Mouse (Mus musculus): ENCODE measurements around the gene Krt71.
A peak's percentile ranks its signal among the peaks of the same experiment; 100 is the strongest.
"Not testable (repeated sequence)": the region's sequence is repeated elsewhere in the genome, so short reads cannot be mapped to it uniquely, and the experiment has no call there.

The Krt71 gene

GRCm38 (mm10) chr15:101742711-101743110 lies at the start of gene Krt71:
TSS of gene Krt71 (minus strand) at chr15:101743109.
- DNase-seq (ENCODE audit: low spot score): no peak

DNA sequence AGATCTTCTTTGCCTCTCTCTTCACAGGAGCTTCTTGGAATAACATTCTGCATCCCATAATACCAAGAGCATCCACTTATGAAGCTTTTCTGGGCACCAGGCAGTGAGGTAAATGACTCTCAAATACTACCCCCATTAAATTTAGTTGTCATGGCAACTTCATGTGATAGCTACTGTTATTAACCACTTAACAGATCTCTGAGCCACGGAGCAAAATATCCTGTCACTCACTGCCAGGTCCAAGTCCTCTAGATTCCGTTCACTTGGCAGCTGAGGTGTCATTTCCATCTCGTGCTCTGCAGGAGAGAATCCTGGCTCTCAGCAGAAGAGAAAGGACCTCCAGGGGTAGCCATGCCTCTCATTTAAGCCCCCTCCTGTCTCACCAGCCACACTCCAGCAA lies 48.0 kb upstream of the Krt71 start:
- no peak for DNase-seq (ENCODE audit: low spot score)

DNA sequence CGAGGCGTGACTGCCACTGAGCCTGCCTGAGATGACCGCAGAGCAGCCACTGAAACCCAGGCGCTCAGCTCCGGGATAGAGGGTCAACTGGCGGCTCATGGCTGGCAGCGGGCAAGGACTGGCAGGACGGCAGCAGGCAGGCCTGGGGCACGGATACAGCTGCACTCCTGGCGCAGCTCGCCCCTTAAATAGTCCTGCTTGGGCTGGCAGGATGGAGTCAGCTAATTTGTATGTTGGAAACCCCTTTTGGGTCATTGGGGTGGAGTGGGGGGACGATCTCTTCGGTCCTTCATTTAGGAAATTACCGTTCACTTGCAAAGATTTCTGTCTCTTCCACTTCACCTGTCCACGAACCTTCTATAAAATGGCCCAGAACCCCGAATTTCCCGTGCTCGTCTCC lies 43.5 kb upstream of the Krt71 start, which contains the start of gene Krt72:
Gene Krt72 (minus strand): TSS at position 101 of the 400 bp plus-strand sequence.
- no peak for DNase-seq (ENCODE audit: low spot score)

DNA sequence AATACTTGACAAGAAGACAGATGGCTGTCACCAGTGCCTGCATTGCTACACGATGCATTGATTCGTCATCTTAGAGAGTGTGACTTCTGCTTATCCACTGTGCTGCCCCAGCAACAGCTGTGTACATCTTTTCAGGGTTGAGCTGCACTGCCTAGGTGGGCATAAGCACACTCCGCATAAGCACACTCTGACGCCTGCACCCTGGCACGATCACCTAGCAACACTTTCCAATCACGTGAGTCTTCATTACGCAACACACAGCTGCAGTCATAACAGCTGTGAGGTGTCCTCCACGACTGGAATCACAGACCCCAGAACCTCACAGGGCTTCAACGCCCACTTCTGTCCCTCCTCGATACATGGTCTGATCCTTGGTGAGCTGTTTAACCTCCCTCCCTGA lies 30.5 kb upstream of the Krt71 start:
- DNase-seq (ENCODE audit: low spot score): no peak

DNA sequence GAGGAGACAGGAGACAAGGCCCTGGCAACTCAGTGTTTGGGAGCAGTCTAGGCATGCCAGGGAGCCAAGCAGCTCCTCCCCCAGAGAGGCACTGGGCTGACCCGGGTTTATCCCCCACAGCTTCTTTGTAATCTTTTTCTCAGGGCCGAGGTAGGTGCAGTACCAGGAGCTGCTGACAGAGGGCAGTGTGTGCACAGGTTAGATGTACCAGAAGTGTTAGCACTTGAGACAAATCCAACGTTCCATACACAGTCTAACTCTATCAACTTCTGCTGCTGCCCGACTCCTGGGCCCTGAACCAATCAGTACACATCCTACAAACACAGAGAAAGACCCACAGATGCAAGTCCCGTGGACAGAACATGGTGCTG lies 29.8 kb upstream of the Krt71 start:
- DNase-seq (ENCODE audit: low spot score): peak; percentile 64

DNA sequence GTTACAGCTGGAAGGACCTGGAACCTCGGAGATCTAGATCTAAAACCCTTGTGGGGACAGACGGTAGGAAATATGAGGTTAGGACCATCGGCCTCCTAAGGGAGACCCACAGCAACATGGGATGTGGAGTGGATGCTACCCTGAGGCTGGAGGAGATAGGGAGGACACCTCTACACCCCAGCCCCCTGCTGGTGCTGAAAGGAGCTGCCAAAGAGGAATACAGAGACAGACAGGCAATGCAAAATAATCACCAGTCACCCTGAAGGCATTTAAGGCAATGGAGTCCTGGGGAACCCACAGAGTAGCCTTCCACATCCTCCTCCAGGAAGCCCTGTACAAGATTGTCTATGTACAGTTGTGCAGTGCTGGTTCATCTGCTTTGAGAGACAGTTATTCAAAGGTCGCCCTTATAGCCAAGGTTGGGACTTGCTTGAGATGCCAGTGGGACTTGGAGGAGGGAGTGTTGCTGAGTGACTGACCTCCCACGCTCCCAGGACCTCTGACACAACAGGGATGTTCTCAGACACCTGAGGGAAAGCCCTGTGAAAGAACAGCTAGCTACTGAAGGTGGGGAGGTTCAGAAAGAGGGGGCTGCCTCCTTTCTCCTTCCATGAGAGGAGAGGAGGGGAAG lies 29.3 kb upstream of the Krt71 start:
- no peak for DNase-seq (ENCODE audit: low spot score)

- no peak for DNase-seq (ENCODE audit: low spot score)
Observed at GRCm38 (mm10) chr15:101770226-101770625, 27.3 kb upstream of the Krt71 start.

DNA sequence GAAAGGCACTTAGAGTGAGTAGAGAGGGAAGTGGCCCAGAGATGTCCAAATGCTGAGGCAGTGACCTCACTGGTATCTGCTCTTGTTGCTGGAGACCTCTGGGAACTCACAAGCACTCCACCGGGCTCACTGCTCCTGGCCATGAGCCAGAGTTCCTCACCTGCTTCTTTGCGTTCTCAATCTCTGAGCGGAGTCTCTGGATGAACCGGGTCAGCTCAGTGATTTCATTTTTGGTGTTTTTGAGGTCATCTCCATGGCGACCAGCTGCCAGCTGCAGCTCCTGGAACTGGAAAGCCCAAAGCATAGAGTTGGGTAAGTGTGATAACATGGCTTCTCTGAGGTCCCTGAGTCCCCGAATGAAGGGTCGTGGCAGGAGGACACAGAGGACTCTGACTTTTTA lies 5.1 kb downstream of the Krt71 start:
- DNase-seq (ENCODE audit: low spot score): no peak

- no peak for DNase-seq (ENCODE audit: low spot score)
Observed at GRCm38 (mm10) chr15:101730653-101731052, 12.3 kb downstream of the Krt71 start.

DNA sequence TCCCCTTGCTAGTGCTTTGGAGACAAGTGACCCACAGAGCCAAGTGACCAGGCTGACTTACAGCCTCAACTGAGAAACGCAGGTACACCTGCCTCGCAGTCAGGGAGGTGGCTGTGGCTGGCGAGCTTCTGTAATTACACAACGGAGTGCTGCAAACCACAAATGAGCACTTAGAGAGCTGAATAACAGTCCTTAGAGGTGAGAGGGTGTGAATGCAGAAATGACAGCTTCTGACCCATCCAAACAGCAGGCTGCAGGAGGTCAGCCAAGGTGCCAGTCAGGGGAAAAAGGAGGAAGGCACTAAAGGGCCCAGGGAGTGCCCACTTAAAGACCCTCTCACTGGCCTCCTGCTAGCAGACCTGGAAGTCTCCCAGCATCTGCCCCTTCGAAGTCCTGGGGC lies 18.2 kb downstream of the Krt71 start:
- no peak for DNase-seq (ENCODE audit: low spot score)

GRCm38 (mm10) chr15:101715831-101716230 lies 27.1 kb downstream of the Krt71 start:
- DNase-seq (ENCODE audit: low spot score): no peak

GRCm38 (mm10) chr15:101714356-101714755 lies 28.6 kb downstream of the Krt71 start:
- peak; percentile 5 for DNase-seq (ENCODE audit: low spot score)

DNA sequence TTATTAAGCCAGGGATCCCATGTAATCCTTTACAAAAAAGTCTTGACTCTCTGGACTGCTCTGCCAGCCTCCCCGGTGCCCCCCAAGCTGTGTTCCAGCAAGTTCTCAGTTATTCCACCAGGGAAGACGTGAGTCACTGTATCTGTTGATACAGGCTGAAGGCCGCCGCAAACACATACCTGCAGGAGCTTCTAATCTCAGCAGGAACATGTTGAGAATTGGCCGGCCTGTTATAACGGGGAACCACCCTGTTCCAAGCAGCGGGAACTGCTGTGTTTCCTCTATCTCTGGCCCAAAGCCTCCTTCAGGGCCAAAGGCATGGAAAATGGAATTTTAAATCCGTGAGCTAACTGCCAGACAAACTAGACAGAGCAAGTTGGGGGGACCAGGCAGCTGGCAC lies 29.2 kb downstream of the Krt71 start:
- DNase-seq (ENCODE audit: low spot score): no peak

DNA sequence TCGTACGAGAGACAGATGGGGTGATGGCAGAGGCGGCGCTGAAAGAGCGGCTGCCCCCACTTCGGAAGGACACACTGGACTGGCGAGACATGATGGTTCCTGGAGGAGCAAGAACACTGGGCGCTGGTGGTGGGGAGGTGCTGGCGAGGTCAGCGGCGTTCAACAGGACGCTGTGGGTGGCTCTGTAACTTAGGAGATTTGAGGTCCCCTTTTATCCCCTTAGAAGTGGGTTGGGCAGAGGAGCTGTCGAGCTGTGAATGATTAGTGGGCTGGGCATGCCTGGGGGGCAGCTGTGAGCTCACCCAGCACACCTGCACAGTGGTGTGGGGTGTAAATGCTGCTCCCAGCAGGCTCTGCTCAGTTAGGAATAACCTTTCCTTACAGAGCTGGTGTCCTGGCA lies 30.2 kb downstream of the Krt71 start, which contains the start of gene Krt5:
Gene Krt5 (minus strand): TSS at position 179 of the 400 bp plus-strand sequence.
- DNase-seq (ENCODE audit: low spot score): no peak

DNA sequence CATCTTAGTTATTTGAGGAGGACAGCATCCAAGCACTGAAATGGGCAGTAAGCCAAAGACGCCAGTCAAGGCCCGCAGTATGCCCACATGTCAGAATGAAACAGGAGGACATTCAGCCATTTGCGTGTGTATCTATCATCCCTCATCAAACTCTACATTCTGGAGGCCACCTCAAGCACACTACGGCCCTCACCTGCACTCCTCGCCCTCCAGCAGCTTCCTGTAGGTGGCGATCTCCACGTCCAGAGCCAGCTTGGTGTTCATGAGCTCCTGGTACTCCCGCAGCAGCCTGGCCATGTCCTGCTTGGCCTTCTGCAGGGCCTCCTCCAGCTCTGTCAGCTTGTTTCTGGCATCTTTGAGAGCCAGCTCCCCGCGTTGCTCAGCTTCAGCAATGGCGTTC lies 34.2 kb downstream of the Krt71 start:
- DNase-seq (ENCODE audit: low spot score): no peak

GRCm38 (mm10) chr15:101707454-101707853 lies 35.5 kb downstream of the Krt71 start:
- no peak for DNase-seq (ENCODE audit: low spot score)

GRCm38 (mm10) chr15:101704066-101704465 lies 38.8 kb downstream of the Krt71 start:
- DNase-seq (ENCODE audit: low spot score): no peak

GRCm38 (mm10) chr15:101702380-101702779 lies 40.5 kb downstream of the Krt71 start:
- no peak for DNase-seq (ENCODE audit: low spot score)

DNA sequence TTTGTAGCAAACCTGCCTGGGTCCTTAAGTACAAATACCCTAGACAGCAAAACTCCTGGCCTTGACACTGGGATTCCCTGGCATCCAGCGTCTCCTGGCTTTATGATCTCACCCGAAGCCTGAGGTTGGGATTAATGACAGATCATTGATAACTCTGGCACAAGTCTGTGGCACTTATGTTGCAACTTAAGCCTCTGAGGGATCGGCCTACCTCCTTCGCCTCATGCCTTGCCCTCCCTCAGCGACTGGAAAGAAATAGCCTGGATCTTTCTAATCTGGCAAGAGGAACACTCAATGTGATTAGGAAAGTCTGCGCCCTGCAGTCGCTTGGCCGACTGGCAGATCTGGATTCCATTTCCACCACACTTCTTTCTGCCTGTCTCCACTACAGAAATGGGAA lies 43.0 kb downstream of the Krt71 start:
- DNase-seq (ENCODE audit: low spot score): no peak

- no peak for DNase-seq (ENCODE audit: low spot score)
Observed at GRCm38 (mm10) chr15:101699192-101699591, 43.7 kb downstream of the Krt71 start.

DNA sequence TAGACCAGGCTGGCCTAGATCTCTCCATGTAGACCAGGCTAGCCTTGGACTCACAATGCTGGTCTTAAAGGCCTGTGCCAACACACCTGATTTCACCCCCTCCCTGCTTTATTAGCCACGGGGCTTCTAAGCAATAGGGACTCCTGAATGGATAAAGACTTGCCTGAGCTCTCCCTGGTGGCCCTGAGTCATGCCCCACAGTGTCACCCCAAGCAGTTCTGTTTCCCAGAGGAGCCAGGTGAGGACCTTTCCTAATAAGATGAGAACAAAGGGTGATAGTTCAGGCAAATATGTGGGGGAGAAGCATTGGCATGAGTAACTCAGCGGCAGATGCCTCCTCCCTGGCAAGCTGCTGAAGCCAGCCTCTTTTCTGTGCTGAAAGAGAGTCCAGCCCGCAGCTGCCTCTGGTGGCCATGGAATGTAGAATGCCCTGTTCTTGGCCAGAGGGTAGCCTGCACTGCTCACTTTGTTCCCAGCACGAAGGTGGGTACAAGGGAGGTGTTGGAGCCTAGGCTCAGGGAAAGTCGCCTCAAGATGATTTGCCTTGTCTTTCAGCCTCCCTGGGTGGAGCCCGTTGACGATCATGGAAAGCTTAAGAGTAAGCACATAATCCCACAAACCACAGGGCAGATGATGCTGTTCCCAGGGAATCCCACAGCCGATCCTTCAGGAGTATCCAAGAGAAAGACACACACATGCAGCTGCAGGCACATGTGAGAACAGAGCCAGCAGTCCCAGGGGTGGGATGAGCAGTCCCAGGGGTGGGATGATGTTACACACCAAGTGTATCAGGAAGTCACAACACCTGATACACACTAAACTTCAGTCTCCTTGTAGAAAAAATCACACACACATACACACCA lies 45.4 kb downstream of the Krt71 start:
- no peak for DNase-seq (ENCODE audit: low spot score)

GRCm38 (mm10) chr15:101694207-101694606 lies 48.7 kb downstream of the Krt71 start, which contains the start of gene Krt6a:
TSS of gene Krt6a (minus strand) at chr15:101694307.
- DNase-seq (ENCODE audit: low spot score): no peak

DNA sequence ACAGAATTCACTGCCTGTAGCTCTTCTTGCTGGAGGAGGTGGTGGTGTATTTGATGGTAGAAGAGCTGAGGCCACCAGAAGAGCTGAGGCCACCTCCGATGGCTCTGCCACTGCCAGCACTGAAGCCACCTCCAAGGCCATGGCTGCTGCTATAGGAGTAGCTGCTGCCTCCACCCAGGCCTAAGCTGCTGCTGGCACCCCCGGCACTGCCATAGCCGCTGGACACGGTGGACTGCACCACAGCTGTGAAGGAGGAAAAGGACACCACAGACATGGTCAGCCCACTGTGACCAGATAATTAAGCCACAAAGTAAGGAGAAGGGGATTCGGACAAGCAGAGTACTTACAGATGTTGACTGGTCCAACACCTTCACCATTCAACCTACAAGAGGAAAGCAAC lies 52.4 kb downstream of the Krt71 start:
- DNase-seq (ENCODE audit: low spot score): not testable (repeated sequence)
